Mouse (Mus musculus) kidney, adult 2 months (tissue): ENCODE data around the gene Tenm3.

Experiments
- CTCF ChIP-seq: fragments of 200-500 bp; conservative IDR thresholded peaks from 2 replicates; pipeline ENCODE4 v1.5.1; 2011; ENCODE audit warnings: low read depth, mild to moderate bottlenecking, control low read depth, low read length, moderate library complexity, mixed read lengths; ENCODE audit not compliant: insufficient read depth, insufficient read length
- POLR2A ChIP-seq: fragments of 200-500 bp; IDR thresholded peaks from one replicate; pipeline ENCODE4 v1.6.1; 2011; ENCODE audit warnings: low read depth, low read length, control low read depth

GRCm38 (mm10) chr8:48375183-48375582 lies 468.6 kb downstream of the Tenm3 start:
- TF ChIP-seq POLR2A (no peak), CTCF (no peak)
